Mouse (Mus musculus) CH12F3 (cell line): Measurements from ENCODE around the gene Slc39a11.

Experiments used
- in situ Hi-C: fragments of 300-500 bp; cut with MboI; formaldehyde crosslinking; loops from 2 replicates; pipeline ENCODE4 v1.14.3; 2020; ENCODE audit warnings: low sequenced_read_pairs

Slc39a11 gene

GRCm38 (mm10) chr11:113265567-113265966 lies 384.3 kb downstream of the Slc39a11 start:
- in situ Hi-C loops, result no loop called here

GRCm38 (mm10) chr11:113263971-113264370 lies 385.9 kb downstream of the Slc39a11 start:
- in situ Hi-C loops, result no loop called here

GRCm38 (mm10) chr11:113262062-113262461 lies 387.8 kb downstream of the Slc39a11 start:
- in situ Hi-C loops, result no loop called here

GRCm38 (mm10) chr11:113261421-113261820 lies 388.5 kb downstream of the Slc39a11 start:
- in situ Hi-C loops, result no loop called here

GRCm38 (mm10) chr11:113259712-113260382 lies 390.0 kb downstream of the Slc39a11 start:
- in situ Hi-C loops, result no loop called here

- in situ Hi-C loops, result no loop called here
These were observed 391.9 kb downstream of the Slc39a11 start for GRCm38 (mm10) chr11:113258016-113258415.

GRCm38 (mm10) chr11:113254653-113255052 lies 395.2 kb downstream of the Slc39a11 start:
- in situ Hi-C loops, result no loop called here

- in situ Hi-C loops, result no loop called here
These were observed 396.7 kb downstream of the Slc39a11 start for GRCm38 (mm10) chr11:113253169-113253568.

- in situ Hi-C loops, result no loop called here
These were observed 398.7 kb downstream of the Slc39a11 start for GRCm38 (mm10) chr11:113251172-113251571.

GRCm38 (mm10) chr11:113246475-113246874 lies 403.4 kb downstream of the Slc39a11 start:
- in situ Hi-C loops, result no loop called here

- in situ Hi-C loops, result no loop called here
These were observed 404.2 kb downstream of the Slc39a11 start for GRCm38 (mm10) chr11:113245666-113246065.

- in situ Hi-C loops, result no loop called here
These were observed 415.4 kb downstream of the Slc39a11 start for GRCm38 (mm10) chr11:113234432-113234831.

- in situ Hi-C loops, result no loop called here
These were observed 417.8 kb downstream of the Slc39a11 start for GRCm38 (mm10) chr11:113232049-113232448.

- in situ Hi-C loops, result no loop called here
These were observed 419.3 kb downstream of the Slc39a11 start for GRCm38 (mm10) chr11:113230410-113231132.

- in situ Hi-C loops, result no loop called here
These were observed 424.1 kb downstream of the Slc39a11 start for GRCm38 (mm10) chr11:113225748-113226147.

- in situ Hi-C loops, result no loop called here
These were observed 426.0 kb downstream of the Slc39a11 start for GRCm38 (mm10) chr11:113223756-113224323.

GRCm38 (mm10) chr11:113221267-113222195 lies 428.3 kb downstream of the Slc39a11 start:
- in situ Hi-C loops, result no loop called here

- in situ Hi-C loops, result no loop called here
These were observed 429.2 kb downstream of the Slc39a11 start for GRCm38 (mm10) chr11:113220649-113221048.

GRCm38 (mm10) chr11:113214741-113215140 lies 435.1 kb downstream of the Slc39a11 start:
- in situ Hi-C loops, result no loop called here

GRCm38 (mm10) chr11:113212390-113213025 lies 437.4 kb downstream of the Slc39a11 start:
- in situ Hi-C loops, result no loop called here
